Mouse (Mus musculus) neural tube, embryonic 12.5 days (tissue): ENCODE data around the gene Pcnx. TPM values are rescaled to one million over a fixed set of nuclear protein-coding genes. Genes with fewer than 3 reads are reported as not detected.
A peak's percentile ranks its signal among the peaks of the same experiment; 100 is the strongest.

Source experiments
- ATAC-seq: fragments of 200-750 bp; cut with Nextera tagmentation; 2 replicates; pipeline ENCODE4 v1.8.0; 2017; ENCODE audit warnings: low read depth, mild to moderate bottlenecking, moderate TSS enrichment, moderate library complexity; ENCODE audit not compliant: low FRiP score
- H3K27ac ChIP-seq: fragments of 300-500 bp; sonication (generic); 2 replicates; pipeline ENCODE4 v1.5.1; 2016
- H3K27me3 ChIP-seq: fragments of 300-500 bp; sonication (generic); replicated peaks from 2 replicates; pipeline ENCODE4 v1.6.1; 2016; ENCODE audit warnings: mild to moderate bottlenecking
- H3K36me3 ChIP-seq: fragments of 300-500 bp; sonication (generic); 2 replicates; pipeline ENCODE4 v1.6.1; 2016; ENCODE audit warnings: mild to moderate bottlenecking
- H3K4me1 ChIP-seq: fragments of 300-500 bp; sonication (generic); 2 replicates; pipeline ENCODE4 v1.6.1; 2016
- H3K4me2 ChIP-seq: fragments of 300-500 bp; sonication (generic); replicated peaks from 2 replicates; pipeline ENCODE4 v1.6.1; 2016; ENCODE audit warnings: mild to moderate bottlenecking
- H3K4me3 ChIP-seq: fragments of 300-500 bp; sonication (generic); 2 replicates; pipeline ENCODE4 v1.5.1; 2016
- H3K9ac ChIP-seq: fragments of 300-500 bp; sonication (generic); 2 replicates; pipeline ENCODE4 v1.6.1; 2016; ENCODE audit warnings: mild to moderate bottlenecking
- H3K9me3 ChIP-seq: fragments of 300-500 bp; sonication (generic); 2 replicates; pipeline ENCODE4 v1.6.1; 2016; ENCODE audit warnings: mild to moderate bottlenecking
- WGBS: fragments of 180-500 bp; shearing (Covaris S2); methylation state at CpG from one replicate; pipeline ENCODE4 v1.1.7; 2016; 5-methylcytosine and 5-hydroxymethylcytosine counted together
- polyA plus RNA-seq: library from polyadenylated mRNA; unstranded; fragments of >200 nt; fragmentation: Nextera tagmentation; extraction: Ambion mirVana; gene quantifications from 2 replicates; pipeline ENCODE4 v1.2.1, GENCODE M21; 2016

Gene Pcnx
- polyA plus RNA-seq, 1 experiment from 2014 or later: 11.7 TPM

- 77% methylated on average over 8 of the region's 8 CpGs for WGBS
- Histone ChIP-seq H3K4me3 (no peak overlapping the region), H3K9me3 (no peaks in the 10 kb centered on the region), H3K4me1 (no peaks in the 10 kb centered on the region), H3K27me3 (no peaks in the 10 kb centered on the region), H3K36me3 (no peaks in the 10 kb centered on the region), H3K4me2 (no peak overlapping the region), H3K9ac (no peak overlapping the region), H3K27ac (no peak overlapping the region)
- ATAC-seq: no peak
Observed at GRCm38 (mm10) chr12:81836162-81836561, 23.7 kb upstream of the Pcnx start.

DNA sequence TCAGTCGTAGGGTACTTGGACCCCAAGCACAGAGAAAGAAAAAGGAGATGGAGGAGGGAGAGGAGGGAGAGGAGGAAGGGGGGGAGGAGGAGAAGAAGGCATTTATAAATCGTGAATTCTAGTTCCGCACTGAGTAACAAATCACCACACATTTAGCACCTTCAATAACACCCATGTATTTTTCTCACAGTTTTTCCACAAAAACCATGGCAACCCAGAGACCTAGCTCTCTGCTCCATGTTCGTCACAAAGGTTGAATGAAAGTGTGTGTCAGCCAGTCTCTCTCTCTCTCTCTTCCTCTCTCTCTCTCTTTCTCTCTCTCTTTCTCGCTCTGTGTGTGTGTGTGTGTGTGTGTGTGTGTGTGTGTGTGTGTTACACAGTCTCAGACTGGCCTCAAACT lies 22.4 kb upstream of the Pcnx start:
- no peak for ATAC-seq
- 63% methylated on average over 5 of the region's 5 CpGs for WGBS
- no peaks in the 10 kb centered on the region for H3K9me3 ChIP-seq
- no peaks in the 10 kb centered on the region for H3K27me3 ChIP-seq
- H3K4me3 ChIP-seq: no peak overlapping the region
- no peak overlapping the region for H3K4me2 ChIP-seq
- H3K27ac ChIP-seq: no peak overlapping the region
- H3K36me3 ChIP-seq: no peaks in the 10 kb centered on the region
- H3K4me1 ChIP-seq: no peaks in the 10 kb centered on the region
- no peak overlapping the region for H3K9ac ChIP-seq

DNA sequence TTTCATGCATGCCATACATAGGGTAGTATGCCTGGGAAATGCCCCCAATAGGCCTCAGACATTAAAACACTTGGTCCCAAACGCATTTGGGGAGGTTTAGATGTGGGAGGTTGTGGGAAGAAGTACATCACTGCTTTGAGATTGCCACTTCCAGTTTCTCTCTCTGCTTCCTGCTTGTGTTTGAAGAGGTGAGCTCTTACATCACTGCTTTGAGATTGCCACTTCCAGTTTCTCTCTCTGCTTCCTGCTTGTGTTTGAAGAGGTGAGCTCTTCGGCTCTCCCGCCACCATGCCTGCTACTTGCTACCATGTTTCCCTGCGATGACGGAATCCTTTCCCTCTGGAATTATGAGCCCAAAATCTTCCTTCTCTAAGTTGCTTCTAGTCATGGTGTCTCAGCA lies 20.2 kb upstream of the Pcnx start:
- Histone ChIP-seq H3K9me3 (no peaks in the 10 kb centered on the region), H3K4me3 (no peak overlapping the region), H3K27me3 (no peaks in the 10 kb centered on the region), H3K36me3 (no peaks in the 10 kb centered on the region), H3K4me1 (no peaks in the 10 kb centered on the region), H3K4me2 (no peak overlapping the region), H3K27ac (no peak overlapping the region), H3K9ac (no peak overlapping the region)
- WGBS: 95% methylated on average over 5 of the region's 5 CpGs
- ATAC-seq: no peak

GRCm38 (mm10) chr12:81841046-81841445 lies 18.8 kb upstream of the Pcnx start:
- H3K4me2 ChIP-seq: no peak overlapping the region
- H3K4me3 ChIP-seq: no peak overlapping the region
- no peak overlapping the region for H3K27ac ChIP-seq
- no peak for ATAC-seq
- no peaks in the 10 kb centered on the region for H3K27me3 ChIP-seq
- no peaks in the 10 kb centered on the region for H3K4me1 ChIP-seq
- H3K36me3 ChIP-seq: no peaks in the 10 kb centered on the region
- 89% methylated on average over 5 of the region's 5 CpGs for WGBS
- H3K9me3 ChIP-seq: no peaks in the 10 kb centered on the region
- H3K9ac ChIP-seq: no peak overlapping the region

GRCm38 (mm10) chr12:81843501-81843900 lies 16.3 kb upstream of the Pcnx start:
- WGBS: 85% methylated on average over 5 of the region's 5 CpGs
- no peaks in the 10 kb centered on the region for H3K4me1 ChIP-seq
- H3K4me2 ChIP-seq: no peak overlapping the region
- no peak for ATAC-seq
- H3K4me3 ChIP-seq: no peak overlapping the region
- no peaks in the 10 kb centered on the region for H3K27me3 ChIP-seq
- H3K36me3 ChIP-seq: no peaks in the 10 kb centered on the region
- no peak overlapping the region for H3K27ac ChIP-seq
- H3K9me3 ChIP-seq: no peaks in the 10 kb centered on the region
- no peak overlapping the region for H3K9ac ChIP-seq

- ATAC-seq: no peak
- no peaks in the 10 kb centered on the region for H3K9me3 ChIP-seq
- WGBS: 60% methylated on average over 13 of the region's 13 CpGs
- no peak overlapping the region for H3K27ac ChIP-seq
- H3K27me3 ChIP-seq: no peaks in the 10 kb centered on the region
- H3K4me1 ChIP-seq: no peaks in the 10 kb centered on the region
- no peak overlapping the region for H3K9ac ChIP-seq
- H3K4me3 ChIP-seq: no peak overlapping the region
- peak overlapping the region; percentile 33 for H3K4me2 ChIP-seq
- no peaks in the 10 kb centered on the region for H3K36me3 ChIP-seq
Observed at GRCm38 (mm10) chr12:81844572-81844971, 15.3 kb upstream of the Pcnx start.

- ATAC-seq: no peak
- peak overlapping the region; percentile 33 for H3K4me2 ChIP-seq
- H3K27me3 ChIP-seq: no peaks in the 10 kb centered on the region
- no peak overlapping the region for H3K9ac ChIP-seq
- no peaks in the 10 kb centered on the region for H3K36me3 ChIP-seq
- H3K9me3 ChIP-seq: no peaks in the 10 kb centered on the region
- 25% methylated on average over 14 of the region's 14 CpGs for WGBS
- no peak overlapping the region for H3K4me3 ChIP-seq
- no peaks in the 10 kb centered on the region for H3K4me1 ChIP-seq
- no peak overlapping the region for H3K27ac ChIP-seq
Observed at GRCm38 (mm10) chr12:81844981-81845380, 14.8 kb upstream of the Pcnx start.

GRCm38 (mm10) chr12:81849629-81850028 lies 10.2 kb upstream of the Pcnx start:
- no peak overlapping the region for H3K27ac ChIP-seq
- no peaks in the 10 kb centered on the region for H3K9me3 ChIP-seq
- H3K36me3 ChIP-seq: no peaks in the 10 kb centered on the region
- no peak for ATAC-seq
- H3K4me2 ChIP-seq: no peak overlapping the region
- no peak overlapping the region for H3K9ac ChIP-seq
- no peak overlapping the region for H3K4me3 ChIP-seq
- WGBS: 85% methylated on average over 8 of the region's 8 CpGs
- no peaks in the 10 kb centered on the region for H3K27me3 ChIP-seq
- H3K4me1 ChIP-seq: no peaks in the 10 kb centered on the region

- Histone ChIP-seq H3K4me3 (no peak overlapping the region), H3K36me3 (no peaks in the 10 kb centered on the region), H3K9me3 (no peaks in the 10 kb centered on the region), H3K4me2 (no peak overlapping the region), H3K9ac (no peak overlapping the region), H3K27ac (no peak overlapping the region), H3K4me1 (no peaks in the 10 kb centered on the region), H3K27me3 (no peaks in the 10 kb centered on the region)
- ATAC-seq: no peak
- WGBS: 91% methylated on average over 2 of the region's 2 CpGs
Observed at GRCm38 (mm10) chr12:81852551-81852950, 7.3 kb upstream of the Pcnx start.

GRCm38 (mm10) chr12:81852977-81853376 lies 6.8 kb upstream of the Pcnx start:
- Histone ChIP-seq H3K9ac (no peak overlapping the region), H3K4me2 (no peak overlapping the region), H3K4me3 (no peak overlapping the region), H3K9me3 (no peaks in the 10 kb centered on the region), H3K27me3 (no peaks in the 10 kb centered on the region), H3K27ac (no peak overlapping the region), H3K4me1 (no peaks in the 10 kb centered on the region), H3K36me3 (no peaks in the 10 kb centered on the region)
- ATAC-seq: no peak
- 90% methylated on average over 14 of the region's 14 CpGs for WGBS

- Histone ChIP-seq H3K27ac (no peak overlapping the region), H3K4me3 (no peak overlapping the region), H3K36me3 (no peaks in the 10 kb centered on the region), H3K4me2 (no peak overlapping the region), H3K9me3 (no peaks in the 10 kb centered on the region), H3K9ac (no peak overlapping the region), H3K4me1 (no peaks in the 10 kb centered on the region), H3K27me3 (no peaks in the 10 kb centered on the region)
- 84% methylated on average over 9 of the region's 9 CpGs for WGBS
- ATAC-seq: no peak
Observed at GRCm38 (mm10) chr12:81853543-81853942, 6.3 kb upstream of the Pcnx start.

GRCm38 (mm10) chr12:81855031-81855430 lies 4.8 kb upstream of the Pcnx start:
- no peak overlapping the region for H3K4me3 ChIP-seq
- no peaks in the 10 kb centered on the region for H3K4me1 ChIP-seq
- no peak overlapping the region for H3K9ac ChIP-seq
- H3K9me3 ChIP-seq: no peaks in the 10 kb centered on the region
- no peak overlapping the region for H3K27ac ChIP-seq
- no peaks in the 10 kb centered on the region for H3K27me3 ChIP-seq
- 83% methylated on average over 8 of the region's 8 CpGs for WGBS
- ATAC-seq: no peak
- no peak overlapping the region for H3K4me2 ChIP-seq
- no peaks in the 10 kb centered on the region for H3K36me3 ChIP-seq

DNA sequence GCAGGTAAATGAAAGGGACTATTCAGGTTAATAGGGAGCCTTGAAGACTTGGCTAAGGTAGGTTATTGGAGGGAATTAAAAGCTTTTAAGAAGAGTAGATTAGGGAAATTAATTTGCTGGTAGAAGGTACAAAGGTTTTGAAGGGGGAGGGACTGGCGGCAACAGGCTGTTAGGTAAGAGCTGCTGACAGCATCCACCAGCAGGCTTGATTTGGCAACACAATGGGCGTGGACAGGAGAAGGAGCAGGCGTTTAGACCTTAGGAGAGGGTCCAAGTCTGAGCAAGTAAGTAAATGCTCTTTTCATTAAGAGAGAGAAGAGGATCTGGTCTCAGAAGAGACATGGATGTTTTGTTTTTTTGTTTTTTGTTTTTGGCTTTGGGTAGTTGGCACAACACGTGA lies 3.1 kb upstream of the Pcnx start:
- Histone ChIP-seq H3K4me2 (no peak overlapping the region), H3K27ac (no peak overlapping the region), H3K4me1 (peaks cover 5% of the 10 kb centered on the region), H3K27me3 (no peaks in the 10 kb centered on the region), H3K4me3 (no peak overlapping the region), H3K36me3 (no peaks in the 10 kb centered on the region), H3K9ac (no peak overlapping the region), H3K9me3 (no peaks in the 10 kb centered on the region)
- no peak for ATAC-seq
- 62% methylated on average over 4 of the region's 4 CpGs for WGBS
